Mouse (Mus musculus) liver, embryonic 11.5 days (tissue): ENCODE data around the gene Mon1a. TPM values are rescaled to one million over a fixed set of nuclear protein-coding genes. Genes with fewer than 3 reads are reported as not detected.

Experiments
- ATAC-seq: fragments of 200-750 bp; cut with Nextera tagmentation; replicated peaks from 2 replicates; pipeline ENCODE4 v1.8.0; 2017; ENCODE audit warnings: moderate number of reproducible peaks, mild to moderate bottlenecking, moderate TSS enrichment, moderate library complexity; ENCODE audit not compliant: low FRiP score
- DNase-seq: peaks from one replicate; pipeline ENCODE4 v3.0.0-alpha.2; 2017; ENCODE audit warnings: low spot score
- H3K27ac ChIP-seq: fragments of 300-500 bp; sonication (generic); 2 replicates; pipeline ENCODE4 v1.5.1; 2014; ENCODE audit warnings: mild to moderate bottlenecking, low read depth, low read length, control low read depth
- H3K27me3 ChIP-seq: fragments of 300-500 bp; sonication (generic); replicated peaks from 2 replicates; pipeline ENCODE4 v1.6.1; 2014; ENCODE audit warnings: low read length, mixed read lengths; ENCODE audit not compliant: control insufficient read depth, insufficient read depth
- H3K36me3 ChIP-seq: fragments of 300-500 bp; sonication (generic); 2 replicates; pipeline ENCODE4 v1.6.1; 2014; ENCODE audit warnings: mild to moderate bottlenecking, low read length, moderate library complexity, mixed read lengths; ENCODE audit not compliant: control insufficient read depth, insufficient read depth
- H3K4me1 ChIP-seq: fragments of 300-500 bp; sonication (generic); replicated peaks from 2 replicates; pipeline ENCODE4 v1.6.1; 2014; ENCODE audit warnings: low read length, mixed read lengths; ENCODE audit not compliant: control insufficient read depth, insufficient read depth
- H3K4me2 ChIP-seq: fragments of 300-500 bp; sonication (generic); 2 replicates; pipeline ENCODE4 v1.6.1; 2014; ENCODE audit warnings: mild to moderate bottlenecking, control low read depth, moderate library complexity
- H3K4me3 ChIP-seq: fragments of 300-500 bp; sonication (generic); 2 replicates; pipeline ENCODE4 v1.5.1; 2014; ENCODE audit warnings: low read depth, low read length, control low read depth
- H3K9ac ChIP-seq: fragments of 300-500 bp; sonication (generic); 2 replicates; pipeline ENCODE4 v1.6.1; 2014; ENCODE audit warnings: low read depth, low read length, control low read depth
- H3K9me3 ChIP-seq: fragments of 300-500 bp; sonication (generic); 2 replicates; pipeline ENCODE4 v1.6.1; 2016; ENCODE audit warnings: low read length, inconsistent platforms, mixed read lengths; ENCODE audit not compliant: control insufficient read depth
- WGBS: fragments of 180-500 bp; shearing (Covaris S2); extraction: QIAGEN DNeasy Blood & Tissue Kit; methylation state at CpG from one replicate; pipeline ENCODE4 v1.1.7; 2014; 5-methylcytosine and 5-hydroxymethylcytosine counted together
- polyA plus RNA-seq: library from polyadenylated mRNA; unstranded; fragments of >200 nt; fragmentation: Nextera tagmentation; extraction: Ambion mirVana; gene quantifications from 2 replicates; pipeline ENCODE4 v1.2.1, GENCODE M21; 2014

The Mon1a gene
- polyA plus RNA-seq, 1 experiment from 2014 or later: 11.0 TPM

DNA sequence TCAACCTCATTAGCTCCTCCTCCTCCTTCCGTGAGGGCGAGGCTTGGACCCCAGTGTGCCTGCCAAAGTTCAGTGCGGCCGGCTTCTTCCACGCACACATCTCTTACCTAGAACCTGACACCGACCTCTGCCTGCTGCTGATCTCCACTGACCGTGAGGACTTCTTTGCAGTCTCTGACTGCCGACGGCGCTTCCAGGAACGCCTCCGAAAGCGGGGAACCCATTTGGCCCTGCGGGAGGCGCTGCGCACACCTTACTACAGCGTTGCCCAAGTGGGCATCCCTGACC is 13.6 kb downstream of the Mon1a start:
- peaks cover 5% of the 10 kb centered on the region for H3K27me3 ChIP-seq
- peaks cover 8% of the 10 kb centered on the region for H3K4me1 ChIP-seq
- no peaks in the 10 kb centered on the region for H3K9me3 ChIP-seq
- no peak for DNase-seq
- peak overlapping the region; percentile 53 for H3K4me2 ChIP-seq
- no peak overlapping the region for H3K9ac ChIP-seq
- H3K36me3 ChIP-seq: no peaks in the 10 kb centered on the region
- 25% methylated on average over 17 of the region's 17 CpGs for WGBS
- no peak for ATAC-seq
- H3K4me3 ChIP-seq: peak overlapping the region; percentile 9
- no peak overlapping the region for H3K27ac ChIP-seq

- Histone ChIP-seq H3K27me3 (peaks cover 8% of the 10 kb centered on the region), H3K4me1 (peaks cover 26% of the 10 kb centered on the region), H3K36me3 (no peaks in the 10 kb centered on the region), H3K9ac (no peak overlapping the region), H3K9me3 (no peaks in the 10 kb centered on the region), H3K4me2 (no peak overlapping the region), H3K27ac (no peak overlapping the region), H3K4me3 (no peak overlapping the region)
- DNase-seq: peak; percentile 81
- WGBS: 6% methylated on average over 4 of the region's 4 CpGs
- peak; percentile 55 for ATAC-seq
These were observed 16.8 kb downstream of the Mon1a start for GRCm38 (mm10) chr9:107904726-107905125.

GRCm38 (mm10) chr9:107906252-107906966 is 18.5 kb downstream of the Mon1a start, which contains the start of gene Mst1r:
TSS of gene Mst1r (plus strand) at chr9:107906873.
- H3K4me2 ChIP-seq: peak within 1 kb of the TSS; percentile 71
- H3K36me3 ChIP-seq: no peaks in the 10 kb centered on the region
- H3K9me3 ChIP-seq: no peaks in the 10 kb centered on the region
- peak within 1 kb of the TSS; percentile 42 for H3K9ac ChIP-seq
- peaks cover 24% of the 10 kb centered on the region for H3K4me1 ChIP-seq
- no peak within 1 kb of the TSS for H3K27ac ChIP-seq
- 21% methylated on average over 19 of the region's 19 CpGs for WGBS
- H3K4me3 ChIP-seq: peak within 1 kb of the TSS; percentile 36
- ATAC-seq: peak; percentile 79
- DNase-seq: peak; percentile 82
- H3K27me3 ChIP-seq: 0 out of 2 replicates have a peak, but pooled peaks cover 2% of the 10 kb centered on the region

DNA sequence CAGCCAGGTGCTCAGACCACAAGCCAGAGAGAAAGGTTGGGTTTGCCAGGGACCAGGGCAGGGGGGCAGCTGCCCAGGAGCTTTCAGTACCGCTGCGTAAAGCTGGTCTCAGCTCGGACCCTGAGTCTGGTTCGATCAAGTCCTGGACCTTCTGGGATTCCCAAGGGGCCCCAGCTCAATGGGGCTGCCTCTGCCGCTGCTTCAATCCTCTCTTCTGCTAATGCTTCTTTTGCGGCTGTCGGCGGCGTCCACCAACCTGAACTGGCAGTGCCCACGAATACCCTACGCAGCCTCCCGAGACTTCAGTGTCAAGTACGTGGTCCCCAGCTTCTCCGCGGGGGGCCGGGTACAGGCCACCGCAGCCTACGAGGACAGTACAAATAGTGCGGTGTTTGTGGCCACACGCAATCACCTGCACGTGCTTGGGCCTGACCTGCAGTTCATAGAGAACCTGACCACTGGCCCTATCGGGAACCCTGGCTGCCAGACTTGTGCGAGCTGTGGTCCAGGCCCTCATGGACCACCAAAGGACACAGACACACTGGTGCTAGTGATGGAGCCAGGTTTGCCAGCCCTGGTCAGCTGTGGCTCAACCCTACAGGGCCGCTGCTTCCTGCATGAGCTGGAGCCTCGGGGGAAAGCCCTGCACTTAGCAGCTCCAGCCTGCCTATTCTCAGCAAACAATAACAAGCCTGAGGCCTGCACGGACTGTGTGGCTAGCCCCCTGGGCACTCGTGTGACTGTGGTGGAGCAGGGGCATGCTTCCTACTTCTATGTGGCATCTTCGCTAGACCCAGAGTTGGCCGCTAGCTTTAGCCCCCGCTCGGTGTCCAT is 19.2 kb downstream of the Mon1a start:
- Histone ChIP-seq H3K9me3 (no peaks in the 10 kb centered on the region), H3K36me3 (no peaks in the 10 kb centered on the region), H3K27ac (no peak overlapping the region), H3K4me3 (peak overlapping the region; percentile 36), H3K4me2 (peak overlapping the region; percentile 71), H3K27me3 (0 out of 2 replicates have a peak, but pooled peaks cover 2% of the 10 kb centered on the region), H3K4me1 (peaks cover 24% of the 10 kb centered on the region), H3K9ac (peak overlapping the region; percentile 42)
- DNase-seq (peak; percentile 51), ATAC-seq (no peak; the same call in 1 of the 2 replicates)
- WGBS: 53% methylated on average over 31 of the region's 31 CpGs

GRCm38 (mm10) chr9:107907801-107908120 is 19.8 kb downstream of the Mon1a start:
- Histone ChIP-seq H3K4me3 (no peak overlapping the region), H3K9ac (no peak overlapping the region), H3K27ac (no peak overlapping the region), H3K4me1 (peaks cover 24% of the 10 kb centered on the region), H3K27me3 (0 out of 2 replicates have a peak, but pooled peaks cover 2% of the 10 kb centered on the region), H3K9me3 (no peaks in the 10 kb centered on the region), H3K36me3 (no peaks in the 10 kb centered on the region), H3K4me2 (peak overlapping the region; percentile 15)
- no peak for ATAC-seq
- DNase-seq: no peak
- 78% methylated on average over 14 of the region's 14 CpGs for WGBS

DNA sequence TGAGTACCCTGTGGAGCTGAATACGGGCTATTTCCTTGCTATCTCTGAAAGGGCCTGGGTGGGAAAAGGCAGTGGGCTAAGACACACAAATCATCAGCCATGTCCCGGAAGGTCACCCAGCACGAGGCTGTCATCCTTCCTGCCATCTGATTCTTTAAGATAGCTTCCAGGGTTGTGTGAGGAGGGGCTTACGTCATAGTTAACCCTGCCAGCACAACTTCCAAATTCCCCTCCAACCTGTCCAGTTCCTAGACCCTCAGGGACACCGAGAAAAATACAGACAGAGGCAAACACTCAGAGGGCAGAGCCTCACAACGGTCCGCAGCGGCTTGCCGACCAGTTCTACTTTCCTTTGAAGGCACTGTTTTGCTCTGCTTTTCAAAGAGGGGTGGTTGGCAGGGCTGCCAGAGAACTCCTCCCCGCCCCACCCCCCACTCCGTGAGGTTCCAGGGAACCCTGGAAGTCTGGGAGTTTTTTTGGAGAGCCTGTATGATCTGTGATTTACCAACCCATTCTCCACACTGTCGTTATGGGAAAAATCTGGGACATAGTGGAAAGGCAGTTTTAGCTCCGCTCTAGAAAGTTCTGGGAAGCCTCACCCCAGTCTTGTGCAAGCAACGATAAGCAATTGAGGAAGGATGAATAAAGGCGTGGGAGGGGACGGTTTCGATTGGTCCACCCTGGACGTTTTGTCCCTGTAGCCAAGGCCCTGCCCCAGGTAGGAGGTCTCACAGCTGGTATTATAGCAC is 20.6 kb downstream of the Mon1a start:
- no peak for ATAC-seq
- no peak overlapping the region for H3K27ac ChIP-seq
- 0 out of 2 replicates have a peak, but pooled peaks cover 2% of the 10 kb centered on the region for H3K27me3 ChIP-seq
- peaks cover 24% of the 10 kb centered on the region for H3K4me1 ChIP-seq
- no peaks in the 10 kb centered on the region for H3K9me3 ChIP-seq
- no peak overlapping the region for H3K9ac ChIP-seq
- peak overlapping the region; percentile 3; the same call in 1 of the 2 replicates for H3K4me3 ChIP-seq
- WGBS: 32% methylated on average over 18 of the region's 18 CpGs
- no peaks in the 10 kb centered on the region for H3K36me3 ChIP-seq
- DNase-seq: no peak
- peak overlapping the region; percentile 41 for H3K4me2 ChIP-seq

DNA sequence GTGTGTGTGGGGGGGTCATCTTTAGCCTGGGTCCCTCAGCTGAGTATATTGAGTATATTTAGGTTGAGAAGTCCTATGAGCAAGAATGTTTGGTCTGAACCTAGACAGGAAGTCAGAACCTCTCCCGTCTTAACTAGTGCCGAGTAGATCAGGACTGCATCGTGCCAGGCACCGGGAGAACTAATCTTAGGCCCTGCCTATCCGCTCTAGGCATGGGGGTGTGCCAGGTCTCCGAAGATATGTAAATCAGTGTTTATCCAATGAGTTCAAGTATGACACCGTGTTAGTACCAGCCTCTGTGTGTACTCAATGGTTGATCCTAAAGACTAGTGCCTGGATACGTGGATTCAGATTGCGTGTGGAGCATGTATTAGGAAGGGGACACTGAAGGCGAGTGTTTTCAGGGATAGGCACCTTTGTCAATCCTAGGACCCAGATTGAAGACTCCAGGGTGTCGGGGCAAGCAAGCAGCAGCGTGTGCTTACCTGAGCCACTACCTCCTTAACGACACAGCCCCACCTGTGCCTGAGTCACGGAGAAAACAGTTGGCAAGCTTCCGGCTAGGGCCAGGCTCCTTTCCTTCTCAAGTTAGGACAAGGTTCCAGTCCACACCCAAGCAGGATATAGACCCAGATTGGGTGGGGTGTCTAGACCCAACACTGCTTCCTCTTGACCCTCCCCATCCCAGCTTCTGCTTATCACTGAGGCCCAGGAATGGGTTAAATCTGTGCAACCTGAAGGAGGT is 22.2 kb downstream of the Mon1a start:
- ATAC-seq (no peak), DNase-seq (no peak)
- 76% methylated on average over 15 of the region's 15 CpGs for WGBS
- Histone ChIP-seq H3K9me3 (no peaks in the 10 kb centered on the region), H3K4me3 (no peak overlapping the region), H3K4me2 (no peak overlapping the region), H3K27ac (no peak overlapping the region), H3K4me1 (peaks cover 24% of the 10 kb centered on the region), H3K27me3 (peaks cover 2% of the 10 kb centered on the region; the same call in 1 of the 2 replicates), H3K36me3 (no peaks in the 10 kb centered on the region), H3K9ac (no peak overlapping the region)
